Mouse (Mus musculus) forebrain, embryonic 15.5 days (tissue): ENCODE data around the gene Fbxo11. TPM values are rescaled to one million over a fixed set of nuclear protein-coding genes. Genes with fewer than 3 reads are reported as not detected.

ENCODE experiments used
- ATAC-seq: fragments of 200-750 bp; cut with Nextera tagmentation; replicated peaks from 2 replicates; pipeline ENCODE4 v1.8.0; 2017; ENCODE audit warnings: mild to moderate bottlenecking, moderate TSS enrichment, moderate library complexity
- H3K27ac ChIP-seq: fragments of 300-500 bp; sonication (generic); replicated peaks from 2 replicates; pipeline ENCODE4 v1.5.1; 2015; ENCODE audit warnings: mild to moderate bottlenecking, inconsistent platforms
- H3K27me3 ChIP-seq: fragments of 300-500 bp; sonication (generic); 2 replicates; pipeline ENCODE4 v1.6.1; 2015; ENCODE audit warnings: inconsistent platforms
- H3K36me3 ChIP-seq: fragments of 300-500 bp; sonication (generic); 2 replicates; pipeline ENCODE4 v1.6.1; 2015; ENCODE audit warnings: mild to moderate bottlenecking, inconsistent platforms
- H3K4me1 ChIP-seq: fragments of 300-500 bp; sonication (generic); 2 replicates; pipeline ENCODE4 v1.6.1; 2015; ENCODE audit warnings: inconsistent platforms
- H3K4me2 ChIP-seq: fragments of 300-500 bp; sonication (generic); replicated peaks from 2 replicates; pipeline ENCODE4 v1.6.1; 2015; ENCODE audit warnings: mild to moderate bottlenecking, inconsistent platforms
- H3K4me3 ChIP-seq: fragments of 300-500 bp; sonication (generic); 2 replicates; pipeline ENCODE4 v1.5.1; 2015; ENCODE audit warnings: mild to moderate bottlenecking, inconsistent platforms
- H3K9ac ChIP-seq: fragments of 300-500 bp; sonication (generic); replicated peaks from 2 replicates; pipeline ENCODE4 v1.6.1; 2015; ENCODE audit warnings: mild to moderate bottlenecking, inconsistent platforms
- H3K9me3 ChIP-seq: fragments of 300-500 bp; sonication (generic); 2 replicates; pipeline ENCODE4 v1.6.1; 2016; ENCODE audit warnings: inconsistent platforms
- WGBS: fragments of 180-500 bp; shearing (Covaris S2); methylation state at CpG from one replicate; pipeline ENCODE4 v1.1.7; 2015; ENCODE audit warnings: mixed read lengths; 5-methylcytosine and 5-hydroxymethylcytosine counted together
- polyA plus RNA-seq: library from polyadenylated mRNA; unstranded; fragments of >200 nt; fragmentation: Nextera tagmentation; extraction: Ambion mirVana; gene quantifications from 2 replicates; pipeline ENCODE4 v1.2.1, GENCODE M21; 2015

The Fbxo11 gene
- polyA plus RNA-seq, 1 experiment from 2014 or later: 35.8 TPM

DNA sequence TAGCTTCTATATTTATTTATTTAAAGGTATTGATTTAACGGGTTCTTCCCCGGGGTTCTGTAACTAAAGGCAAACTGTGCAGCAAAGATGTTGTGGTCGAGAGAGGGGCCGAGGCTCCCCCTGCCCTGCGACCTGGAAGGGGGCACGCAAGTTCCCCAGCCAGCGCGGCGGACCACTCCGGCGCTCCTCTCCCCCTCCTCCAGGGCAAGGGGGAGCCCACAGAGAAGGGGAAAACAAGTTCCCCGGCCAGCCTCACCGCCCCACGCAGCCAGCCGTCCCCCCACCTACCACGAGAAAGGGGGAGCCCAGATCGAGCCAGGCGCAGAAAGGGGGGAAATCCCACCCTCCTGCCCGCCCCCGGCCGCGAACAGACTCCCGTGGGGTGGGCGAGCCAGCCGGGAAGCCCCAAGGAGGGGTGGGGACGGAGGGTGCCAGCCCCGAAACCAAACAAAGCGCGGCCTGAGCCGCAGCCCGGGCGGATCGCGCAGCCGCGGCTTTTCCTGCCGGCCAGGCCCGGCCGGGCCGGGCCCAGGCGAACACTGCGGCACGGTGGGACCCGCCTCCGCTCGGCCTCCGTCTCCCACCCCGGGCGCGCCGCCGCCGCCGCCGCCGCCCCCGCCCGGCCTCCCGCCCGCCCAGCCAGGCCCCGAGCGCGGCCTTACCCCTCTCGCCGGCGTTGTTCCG is 602 bp downstream of the Fbxo11 start:
- WGBS: under 1% methylated on average over 50 of the region's 67 CpGs
- H3K27ac ChIP-seq: peak overlapping the region; percentile 100
- no peaks in the 10 kb centered on the region for H3K36me3 ChIP-seq
- peak overlapping the region; percentile 99 for H3K9ac ChIP-seq
- H3K4me1 ChIP-seq: peaks cover 25% of the 10 kb centered on the region
- H3K27me3 ChIP-seq: no peaks in the 10 kb centered on the region
- peak; percentile 21 for ATAC-seq
- H3K4me2 ChIP-seq: peak overlapping the region; percentile 60
- no peaks in the 10 kb centered on the region for H3K9me3 ChIP-seq
- H3K4me3 ChIP-seq: peak overlapping the region; percentile 96

GRCm38 (mm10) chr17:88063980-88064346 is 1.1 kb downstream of the Fbxo11 start:
- H3K9ac ChIP-seq: peak overlapping the region; percentile 99
- no peaks in the 10 kb centered on the region for H3K9me3 ChIP-seq
- no peaks in the 10 kb centered on the region for H3K27me3 ChIP-seq
- H3K4me1 ChIP-seq: peaks cover 25% of the 10 kb centered on the region
- peak overlapping the region; percentile 96 for H3K4me3 ChIP-seq
- ATAC-seq: peak; percentile 11
- H3K4me2 ChIP-seq: peak overlapping the region; percentile 60
- no peaks in the 10 kb centered on the region for H3K36me3 ChIP-seq
- peak overlapping the region; percentile 100 for H3K27ac ChIP-seq
- 0% methylated on average over 23 of the region's 23 CpGs for WGBS

- Histone ChIP-seq H3K36me3 (no peaks in the 10 kb centered on the region), H3K27me3 (no peaks in the 10 kb centered on the region), H3K4me1 (peaks cover 31% of the 10 kb centered on the region), H3K9me3 (no peaks in the 10 kb centered on the region), H3K4me2 (peak overlapping the region; percentile 60), H3K4me3 (peak overlapping the region; percentile 96), H3K9ac (peak overlapping the region; percentile 99), H3K27ac (peak overlapping the region; percentile 100; the same call in 1 of the 2 replicates)
- WGBS: 18% methylated on average over 8 of the region's 8 CpGs
- ATAC-seq: no peak
These were observed 2.1 kb downstream of the Fbxo11 start for GRCm38 (mm10) chr17:88062860-88063580.

DNA sequence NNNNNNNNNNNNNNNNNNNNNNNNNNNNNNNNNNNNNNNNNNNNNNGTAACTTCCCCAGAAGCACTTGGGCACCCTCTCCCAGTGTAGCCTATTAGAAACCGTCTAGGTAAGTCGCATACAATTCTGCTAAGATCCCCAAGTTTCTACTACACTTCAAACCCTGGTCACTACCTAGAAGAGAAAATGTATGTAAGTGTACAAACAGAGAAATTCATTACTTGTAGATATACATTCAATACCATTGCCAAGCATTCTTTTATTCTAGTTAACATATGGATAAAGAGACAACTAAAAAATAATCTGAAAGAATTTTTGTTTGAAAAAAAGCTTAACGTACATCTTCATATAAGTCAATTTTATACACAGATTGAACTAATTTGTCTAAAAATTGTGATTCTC is 3.1 kb downstream of the Fbxo11 start:
- no peaks in the 10 kb centered on the region for H3K36me3 ChIP-seq
- no peaks in the 10 kb centered on the region for H3K27me3 ChIP-seq
- no peaks in the 10 kb centered on the region for H3K9me3 ChIP-seq
- H3K4me2 ChIP-seq: no peak overlapping the region
- ATAC-seq: no peak
- no peak overlapping the region for H3K4me3 ChIP-seq
- H3K4me1 ChIP-seq: peaks cover 33% of the 10 kb centered on the region
- H3K27ac ChIP-seq: no peak overlapping the region
- WGBS: 77% methylated on average over 3 of the region's 3 CpGs
- no peak overlapping the region for H3K9ac ChIP-seq

GRCm38 (mm10) chr17:88058280-88058679 is 6.8 kb downstream of the Fbxo11 start:
- no peak overlapping the region for H3K27ac ChIP-seq
- no peak overlapping the region for H3K4me3 ChIP-seq
- no peaks in the 10 kb centered on the region for H3K9me3 ChIP-seq
- no peak overlapping the region for H3K4me2 ChIP-seq
- no peak for ATAC-seq
- H3K9ac ChIP-seq: no peak overlapping the region
- peaks cover 26% of the 10 kb centered on the region for H3K4me1 ChIP-seq
- H3K36me3 ChIP-seq: no peaks in the 10 kb centered on the region
- WGBS: 75% methylated on average over 2 of the region's 2 CpGs
- no peaks in the 10 kb centered on the region for H3K27me3 ChIP-seq

GRCm38 (mm10) chr17:88057846-88058245 is 7.2 kb downstream of the Fbxo11 start:
- H3K4me3 ChIP-seq: no peak overlapping the region
- H3K27me3 ChIP-seq: no peaks in the 10 kb centered on the region
- ATAC-seq: no peak
- no peak overlapping the region for H3K9ac ChIP-seq
- no peaks in the 10 kb centered on the region for H3K9me3 ChIP-seq
- peaks cover 22% of the 10 kb centered on the region for H3K4me1 ChIP-seq
- no peak overlapping the region for H3K4me2 ChIP-seq
- H3K27ac ChIP-seq: no peak overlapping the region
- no peaks in the 10 kb centered on the region for H3K36me3 ChIP-seq
- 61% methylated on average over 1 of the region's 1 CpGs for WGBS

DNA sequence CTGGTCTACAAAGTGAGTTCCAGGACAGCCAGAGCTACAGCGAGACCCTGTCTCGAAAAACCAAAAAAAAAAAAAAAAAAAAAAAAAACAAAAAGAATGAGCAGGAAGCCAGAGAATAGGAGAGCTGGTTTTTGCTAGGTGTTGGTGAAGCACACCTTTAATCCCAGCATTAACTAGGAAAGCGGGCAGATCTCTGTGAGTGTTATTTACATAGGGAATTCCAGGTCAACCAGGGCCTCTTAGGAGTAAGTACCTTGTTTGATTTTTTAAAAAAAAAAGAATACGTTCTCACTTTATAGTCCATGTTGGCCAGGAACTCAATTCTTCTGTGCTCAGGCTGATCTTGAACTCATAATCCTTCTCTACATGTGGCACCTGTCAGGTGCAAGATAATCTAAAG is 13.4 kb downstream of the Fbxo11 start:
- Histone ChIP-seq H3K4me3 (no peak overlapping the region), H3K27ac (no peak overlapping the region), H3K9ac (no peak overlapping the region), H3K36me3 (no peaks in the 10 kb centered on the region), H3K9me3 (no peaks in the 10 kb centered on the region), H3K4me1 (no peaks in the 10 kb centered on the region), H3K4me2 (no peak overlapping the region), H3K27me3 (no peaks in the 10 kb centered on the region)
- WGBS: 89% methylated on average over 4 of the region's 4 CpGs
- no peak for ATAC-seq

- no peak overlapping the region for H3K27ac ChIP-seq
- H3K4me1 ChIP-seq: no peaks in the 10 kb centered on the region
- H3K4me2 ChIP-seq: no peak overlapping the region
- H3K9ac ChIP-seq: no peak overlapping the region
- WGBS: 89% methylated on average over 1 of the region's 1 CpGs
- H3K4me3 ChIP-seq: no peak overlapping the region
- H3K27me3 ChIP-seq: no peaks in the 10 kb centered on the region
- H3K9me3 ChIP-seq: no peaks in the 10 kb centered on the region
- no peaks in the 10 kb centered on the region for H3K36me3 ChIP-seq
- ATAC-seq: no peak
These were observed 14.2 kb downstream of the Fbxo11 start for GRCm38 (mm10) chr17:88050892-88051291.

GRCm38 (mm10) chr17:88050318-88050717 is 14.8 kb downstream of the Fbxo11 start:
- ATAC-seq: no peak
- Histone ChIP-seq H3K27ac (no peak overlapping the region), H3K27me3 (no peaks in the 10 kb centered on the region), H3K36me3 (no peaks in the 10 kb centered on the region), H3K9me3 (no peaks in the 10 kb centered on the region), H3K4me3 (no peak overlapping the region), H3K4me2 (no peak overlapping the region), H3K9ac (no peak overlapping the region), H3K4me1 (0 out of 2 replicates have a peak, but pooled peaks cover under 1% of the 10 kb centered on the region)
- WGBS: 98% methylated on average over 2 of the region's 2 CpGs

- Histone ChIP-seq H3K36me3 (no peaks in the 10 kb centered on the region), H3K27ac (no peak overlapping the region), H3K9me3 (no peaks in the 10 kb centered on the region), H3K4me3 (no peak overlapping the region), H3K9ac (no peak overlapping the region), H3K27me3 (no peaks in the 10 kb centered on the region), H3K4me2 (no peak overlapping the region), H3K4me1 (peaks cover 24% of the 10 kb centered on the region)
- WGBS: 61% methylated on average over 12 of the region's 12 CpGs
- peak; percentile 85 for ATAC-seq
These were observed 22.7 kb downstream of the Fbxo11 start for GRCm38 (mm10) chr17:88042099-88043086.

GRCm38 (mm10) chr17:88040810-88041209 is 24.3 kb downstream of the Fbxo11 start:
- H3K27me3 ChIP-seq: no peaks in the 10 kb centered on the region
- no peaks in the 10 kb centered on the region for H3K9me3 ChIP-seq
- H3K9ac ChIP-seq: no peak overlapping the region
- no peak overlapping the region for H3K4me3 ChIP-seq
- no peaks in the 10 kb centered on the region for H3K36me3 ChIP-seq
- no peak overlapping the region for H3K4me2 ChIP-seq
- H3K4me1 ChIP-seq: peaks cover 24% of the 10 kb centered on the region
- no peak overlapping the region for H3K27ac ChIP-seq
- ATAC-seq: no peak
- WGBS: 84% methylated on average over 5 of the region's 5 CpGs

DNA sequence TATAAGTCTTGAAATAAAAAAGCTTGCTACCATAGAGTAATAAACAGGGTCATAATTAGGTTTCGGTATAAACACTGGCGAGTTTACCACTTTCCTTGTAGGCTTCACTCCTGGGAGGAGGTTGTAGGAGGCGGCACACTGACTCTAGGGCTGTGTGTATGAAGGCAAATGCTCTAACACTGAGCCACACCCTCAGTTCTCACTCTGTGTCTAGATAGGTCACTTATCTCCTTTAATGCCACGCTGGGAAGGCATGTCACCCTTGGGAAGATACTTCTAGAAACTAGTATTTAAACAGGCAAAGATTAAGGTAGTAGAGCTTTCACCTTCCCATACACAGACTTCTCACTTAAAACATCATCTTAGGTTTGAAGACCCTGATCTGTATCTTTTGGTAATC is 30.7 kb downstream of the Fbxo11 start:
- Histone ChIP-seq H3K4me1 (no peaks in the 10 kb centered on the region), H3K4me2 (no peak overlapping the region), H3K27ac (no peak overlapping the region), H3K4me3 (no peak overlapping the region), H3K27me3 (no peaks in the 10 kb centered on the region), H3K9ac (no peak overlapping the region), H3K9me3 (no peaks in the 10 kb centered on the region), H3K36me3 (no peaks in the 10 kb centered on the region)
- 93% methylated on average over 4 of the region's 4 CpGs for WGBS
- ATAC-seq: no peak
